Mouse (Mus musculus) heart, adult 2 months (tissue): ENCODE data around the gene Ctrb1.

Experiments
- CTCF ChIP-seq: fragments of 200-600 bp; IDR thresholded peaks from 2 replicates; pipeline ENCODE4 v1.8.1; 2022; ENCODE audit warnings: antibody characterized with exemption, mild to moderate bottlenecking, moderate library complexity
- EP300 ChIP-seq: fragments of 200-500 bp; IDR thresholded peaks from 2 replicates; pipeline ENCODE4 v1.6.1; 2011; ENCODE audit warnings: low read depth, low read length, control low read depth; ENCODE audit not compliant: insufficient read depth

- no peak for TF ChIP-seq CTCF
- no peak for TF ChIP-seq EP300
Observed at GRCm38 (mm10) chr8:111736321-111736720, 45.5 kb upstream of the Ctrb1 start.
